Mouse (Mus musculus): ENCODE results near the gene Gpr183.

Gpr183 gene

DNA sequence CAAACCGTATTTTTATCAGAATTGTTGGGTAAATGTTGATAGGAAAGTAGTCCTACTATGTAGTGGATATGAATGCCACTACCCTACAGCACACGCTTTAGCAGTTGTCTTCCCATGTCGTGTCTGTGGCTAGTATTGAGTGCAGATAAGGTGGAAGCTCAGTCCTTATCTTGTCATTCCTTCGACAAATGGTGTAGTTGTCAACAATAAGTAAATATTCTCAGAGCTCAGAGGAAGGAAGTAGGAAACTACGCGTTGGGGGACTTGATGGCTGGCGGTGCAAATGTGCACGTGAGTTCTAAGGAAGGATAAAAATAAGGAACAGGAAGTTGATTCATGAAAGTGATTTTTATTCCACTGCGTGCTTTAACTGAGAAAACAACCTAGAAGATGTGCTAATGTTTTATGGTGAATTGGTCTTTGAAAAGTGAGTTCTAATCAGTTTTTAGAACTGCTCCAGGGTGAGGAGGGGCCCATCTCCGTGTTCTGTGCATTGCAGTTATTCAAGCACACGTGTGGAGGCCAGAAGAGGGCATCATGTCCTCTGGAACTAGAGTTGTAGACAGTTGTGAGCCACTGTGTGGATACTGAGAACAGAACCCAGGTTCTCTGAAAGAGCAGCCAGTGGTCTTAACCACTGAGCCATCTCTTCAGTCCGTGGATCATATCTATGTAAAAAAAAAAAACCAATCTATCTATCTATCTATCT, 35.6 kb downstream of the Gpr183 start:
- DNase-seq: no peak

DNA sequence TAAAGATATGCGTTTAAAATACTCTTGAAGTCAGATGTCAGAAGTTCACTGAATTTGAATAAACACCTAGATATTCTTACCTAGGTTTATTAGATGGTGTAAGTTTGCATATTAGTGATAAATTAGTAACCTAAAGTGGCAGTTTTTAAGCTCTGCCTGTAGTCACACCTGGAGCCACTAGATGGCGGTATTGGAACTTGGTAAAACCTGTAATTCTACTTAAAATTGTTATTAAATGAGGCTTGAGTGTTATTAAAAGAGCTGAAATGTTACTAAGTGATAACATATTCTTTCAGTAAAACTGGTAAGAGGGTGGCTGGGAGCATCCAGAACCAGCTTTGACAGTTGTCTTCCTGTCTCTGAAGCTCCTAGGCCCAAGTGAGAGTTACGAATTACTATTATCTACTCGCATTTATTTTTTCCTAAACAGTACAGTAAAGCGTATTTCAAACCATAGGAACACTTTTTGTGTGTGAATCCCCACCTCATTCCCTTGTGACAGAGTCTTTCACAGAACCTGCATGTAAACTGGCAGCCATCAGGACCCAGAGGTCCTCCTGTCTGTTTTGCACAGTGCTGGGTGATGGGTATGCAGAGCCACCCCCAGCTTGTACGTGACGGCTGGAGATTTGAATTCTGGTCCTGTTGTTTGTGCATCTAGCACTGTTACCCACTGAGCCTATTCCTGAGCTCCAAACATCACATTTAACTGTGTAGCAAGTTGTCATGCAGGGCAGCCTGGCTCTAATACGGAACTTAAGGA, 36.4 kb downstream of the Gpr183 start:
- DNase-seq: peak; percentile 67

DNA sequence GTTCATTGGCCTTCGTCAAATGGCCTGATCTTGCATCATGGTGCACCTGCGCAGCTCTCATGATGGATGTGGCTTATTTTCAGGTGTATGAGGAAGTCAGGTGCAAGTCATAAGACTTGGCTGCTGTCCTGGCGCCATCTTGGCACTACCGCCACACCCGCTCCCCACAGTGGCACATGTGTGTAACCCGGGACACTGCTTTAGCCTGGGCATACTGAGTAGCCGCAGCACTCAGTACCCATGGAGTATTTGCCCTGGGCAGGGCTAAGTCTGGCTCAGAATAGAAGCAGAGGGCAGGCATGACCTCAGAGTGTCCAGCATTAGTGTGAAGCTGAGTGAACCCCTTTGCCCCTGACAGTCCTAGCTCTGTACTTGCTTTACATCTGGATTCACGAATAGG, 37.5 kb downstream of the Gpr183 start:
- no peak for DNase-seq

DNA sequence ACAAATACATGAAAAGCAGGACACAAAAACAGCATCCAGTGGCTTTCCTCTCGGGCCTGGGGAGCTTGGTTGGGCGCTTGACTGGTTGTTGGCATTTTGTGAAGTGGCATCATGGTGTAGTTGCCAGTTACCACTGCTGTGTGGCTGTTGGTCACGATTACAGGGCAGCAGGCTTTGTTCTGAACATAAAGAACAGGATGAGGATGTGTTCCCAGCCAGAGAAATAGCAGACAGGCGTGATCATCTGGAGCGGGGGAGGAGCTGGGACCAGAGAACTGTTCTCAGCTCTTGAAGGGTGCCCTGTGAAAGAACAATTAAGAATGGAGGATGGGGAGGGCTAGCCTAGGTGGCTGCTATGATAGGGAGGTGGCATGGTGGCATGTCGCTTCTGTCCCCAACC, 38.1 kb downstream of the Gpr183 start:
- no peak for DNase-seq

DNA sequence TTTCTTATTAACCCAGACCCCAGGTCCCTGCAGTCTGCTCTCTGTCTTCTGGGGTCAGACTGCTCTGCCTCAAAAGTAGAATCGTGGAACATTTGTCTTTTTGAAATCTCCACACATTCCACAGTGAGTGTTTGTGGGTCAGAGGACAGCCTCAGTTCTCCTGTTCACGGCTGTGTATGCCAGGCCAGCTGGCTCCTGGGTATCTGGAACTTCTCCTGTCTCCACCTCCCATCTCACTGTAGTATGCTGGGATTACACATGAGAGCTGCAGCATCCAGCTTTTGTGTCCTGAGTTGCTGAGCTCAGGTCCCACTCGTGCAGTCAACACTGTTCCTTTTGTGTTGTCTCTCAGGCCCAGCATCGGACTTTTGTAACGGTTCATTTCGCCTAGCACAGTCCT, 40.1 kb downstream of the Gpr183 start:
- DNase-seq: no peak

DNA sequence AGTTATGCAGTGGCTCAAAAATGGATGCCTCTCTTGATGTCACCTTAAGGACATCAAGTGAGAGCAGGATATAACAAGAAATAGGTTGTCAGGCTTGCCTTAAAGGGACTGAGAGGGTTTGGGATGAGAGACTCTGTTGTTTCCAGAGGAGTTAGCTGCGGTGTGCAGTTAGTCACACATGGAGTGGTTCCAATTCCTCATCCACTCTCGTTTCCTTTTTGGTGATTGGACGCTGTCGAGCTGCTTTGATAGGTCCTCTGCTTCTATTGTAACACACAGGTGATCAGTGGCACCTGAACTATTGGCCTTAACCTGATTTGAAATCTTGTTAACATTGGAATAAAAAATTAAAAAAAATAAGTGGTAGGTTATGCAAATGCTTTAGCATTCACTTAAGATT, 42.3 kb downstream of the Gpr183 start:
- DNase-seq: no peak

DNA sequence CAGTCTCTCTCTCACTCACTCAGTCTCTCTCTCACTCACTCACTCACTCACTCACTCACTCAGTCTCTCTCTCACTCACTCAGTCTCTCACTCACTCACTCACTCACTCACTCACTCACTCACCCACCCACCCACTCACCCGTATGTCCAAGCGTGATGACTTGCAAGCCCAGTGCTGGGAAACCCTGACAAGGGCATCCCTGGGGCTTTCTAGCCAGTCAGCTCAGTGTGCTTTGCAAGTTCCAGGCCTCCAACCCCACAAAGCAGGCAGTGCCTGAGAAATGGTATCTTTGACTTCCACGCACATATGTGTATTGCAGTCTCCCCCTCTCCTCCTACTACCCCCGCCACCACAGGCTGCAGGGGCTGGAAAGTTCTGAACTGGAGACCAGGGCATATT, 43.0 kb downstream of the Gpr183 start:
- no peak for DNase-seq

DNA sequence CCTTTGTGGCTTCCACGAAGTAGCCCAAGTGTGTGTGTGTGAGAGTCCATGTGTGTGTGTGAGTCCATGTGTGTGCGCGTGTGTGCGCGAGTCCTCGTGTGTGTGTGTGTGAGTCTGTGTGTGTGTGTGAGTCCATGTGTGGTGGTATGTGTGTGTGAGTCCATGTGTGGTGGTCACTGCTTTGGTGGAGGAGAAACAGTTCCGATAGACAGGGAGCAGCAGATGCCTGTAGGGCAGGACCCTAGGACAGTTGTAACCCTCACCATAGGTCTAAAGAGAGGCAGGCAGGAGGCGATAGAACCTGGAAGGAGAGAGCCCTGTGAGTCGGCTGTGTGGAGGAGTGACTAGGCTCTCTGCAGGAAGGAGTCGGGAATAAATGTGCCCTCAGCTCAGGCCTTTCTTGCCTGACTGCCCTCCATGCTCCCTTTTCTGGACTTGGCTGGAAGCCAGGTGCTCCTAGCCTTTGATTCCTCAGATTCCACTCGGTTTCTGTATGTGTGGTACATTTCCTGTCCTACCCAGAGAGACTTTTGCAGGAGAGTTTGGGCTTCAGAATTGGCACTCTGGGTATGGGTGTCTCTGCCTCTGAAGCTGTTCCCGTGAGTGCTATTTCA, 44.4 kb downstream of the Gpr183 start:
- DNase-seq: peak; percentile 87

DNA sequence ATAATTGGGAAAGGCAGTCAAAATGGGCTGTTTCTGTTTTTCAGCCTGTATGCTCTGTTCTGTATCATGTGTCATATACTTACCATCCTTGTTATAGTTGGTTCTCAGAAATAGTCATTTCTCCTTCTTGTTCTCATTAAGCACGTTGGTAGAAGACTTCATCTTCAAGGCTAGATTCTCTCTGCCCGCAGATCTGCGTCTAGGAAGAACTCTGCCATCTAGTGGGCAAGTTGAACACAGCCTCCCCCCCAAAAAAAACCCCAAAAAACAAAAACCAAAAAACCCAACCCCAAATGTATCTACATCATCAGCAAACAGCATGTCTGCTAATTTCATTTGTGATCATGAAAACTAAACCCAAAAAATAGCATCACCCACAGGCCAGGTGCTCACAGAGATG, 45.2 kb downstream of the Gpr183 start:
- DNase-seq: no peak

DNA sequence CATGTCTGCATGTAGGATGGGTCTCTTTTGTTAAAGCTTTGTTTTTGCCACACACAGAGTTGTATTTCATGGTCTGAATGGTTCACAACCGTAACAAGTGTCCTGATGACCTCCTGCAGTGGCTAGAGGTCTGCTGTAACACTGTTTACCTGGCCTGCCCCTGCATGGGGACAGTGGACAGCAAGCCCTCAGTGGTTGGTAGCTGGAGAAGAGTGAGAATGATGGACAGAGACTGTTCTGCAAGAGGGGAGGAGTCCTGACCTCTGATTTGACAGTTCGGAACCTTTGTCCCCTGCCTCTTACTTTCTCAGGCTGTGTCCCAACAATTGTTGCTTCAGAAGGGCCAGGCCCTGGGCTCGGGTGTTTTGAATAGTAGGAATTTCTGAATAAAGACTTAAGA, 46.7 kb downstream of the Gpr183 start:
- DNase-seq: no peak

DNA sequence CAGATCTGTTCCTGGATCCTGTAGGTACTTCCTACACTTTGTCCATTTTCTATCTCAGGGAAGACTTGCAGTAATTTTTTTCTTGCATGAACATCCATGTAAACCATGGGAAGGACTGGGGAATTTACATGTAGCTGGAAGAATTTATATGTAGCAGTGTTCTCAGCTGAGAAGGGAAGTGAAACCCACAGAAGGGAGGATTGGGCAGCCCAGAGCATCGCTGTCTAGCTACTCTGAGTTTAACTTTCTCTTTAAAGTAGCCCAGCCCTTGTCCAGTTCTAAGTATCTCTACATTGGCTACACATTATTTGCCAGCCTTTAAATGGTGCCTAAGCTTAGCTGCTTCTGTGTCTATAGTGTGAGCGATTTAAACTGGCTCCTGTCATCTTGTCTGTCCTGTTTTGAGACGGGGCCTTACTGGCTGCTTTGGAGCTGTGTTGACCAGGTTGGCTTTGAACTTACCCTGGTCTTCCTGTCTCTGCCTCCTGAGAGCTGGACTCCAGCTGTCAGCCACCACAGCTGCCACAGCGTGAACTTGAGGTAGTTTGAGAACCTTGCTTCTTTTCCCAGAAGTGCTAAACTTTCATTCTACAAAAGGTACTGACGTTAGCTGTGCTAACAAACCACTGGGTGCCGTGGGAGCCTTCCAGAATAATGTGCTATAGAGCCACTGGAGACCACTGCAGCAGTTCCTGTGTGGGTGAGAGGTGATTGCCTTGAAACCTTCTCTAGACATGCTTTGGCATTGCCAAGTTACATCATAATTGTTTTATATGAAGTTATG, 48.5 kb downstream of the Gpr183 start:
- DNase-seq: no peak

DNA sequence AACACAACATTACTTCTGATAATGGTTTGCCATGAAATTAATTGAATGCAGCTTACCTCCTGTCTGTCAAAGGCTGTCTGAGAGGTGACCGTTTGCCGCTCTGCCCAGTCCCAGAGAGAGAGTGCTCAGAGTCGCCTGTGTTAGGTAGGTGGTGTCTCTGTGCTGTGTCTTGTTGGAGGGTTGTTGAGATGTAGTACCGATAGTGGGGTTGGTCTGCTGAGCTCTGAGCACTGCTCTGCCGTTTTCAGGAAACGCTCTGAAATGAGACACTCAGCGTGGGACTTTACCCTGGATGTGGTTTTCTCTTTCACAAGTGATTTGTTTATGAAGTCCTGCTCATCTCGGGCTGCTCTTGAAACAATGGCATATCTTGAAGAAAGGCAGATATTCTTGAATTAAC, 49.4 kb downstream of the Gpr183 start, which contains the start of gene Gpr18:
Gpr18 (minus strand) TSS at position 161 of the 400 bp plus-strand sequence.
- no peak for DNase-seq

DNA sequence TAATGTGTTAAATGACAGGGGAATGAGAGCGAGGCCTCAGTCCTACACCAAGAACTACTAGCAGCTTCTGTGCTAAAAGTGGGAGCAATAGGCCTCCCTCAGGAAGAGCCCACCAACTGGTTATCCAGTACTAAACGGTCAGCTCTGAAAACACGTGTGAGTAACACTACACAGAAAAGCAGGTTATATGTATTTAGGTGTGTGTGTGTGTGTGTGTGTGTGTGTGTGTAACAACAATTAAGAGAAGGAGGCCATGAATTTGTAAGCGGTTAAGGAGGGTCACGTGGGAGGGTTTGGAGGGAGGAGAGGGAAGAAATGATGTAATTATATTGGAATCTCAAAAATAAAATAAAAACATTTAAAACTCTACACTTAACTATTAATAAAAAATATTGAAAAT, 49.9 kb downstream of the Gpr183 start:
- no peak for DNase-seq

DNA sequence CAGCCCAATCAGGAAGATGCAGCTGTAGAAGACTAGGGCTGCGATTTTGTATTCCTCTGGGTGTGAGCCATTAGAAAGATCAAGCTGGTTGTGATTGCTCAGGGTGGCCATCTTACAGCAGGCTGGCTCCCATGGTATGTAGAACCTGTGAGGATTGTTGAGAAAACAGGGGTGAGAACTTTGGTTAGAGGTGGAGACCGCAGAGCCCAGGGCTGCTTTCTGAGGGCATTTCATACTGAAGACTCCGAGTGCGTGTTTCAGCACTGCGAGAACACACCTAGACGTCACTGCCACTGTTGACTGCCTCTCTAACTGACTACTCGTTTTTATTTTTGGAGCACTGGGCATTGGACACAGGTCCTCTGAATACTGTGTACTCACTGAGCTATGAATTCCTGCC, 52.5 kb downstream of the Gpr183 start:
- no peak for DNase-seq

DNA sequence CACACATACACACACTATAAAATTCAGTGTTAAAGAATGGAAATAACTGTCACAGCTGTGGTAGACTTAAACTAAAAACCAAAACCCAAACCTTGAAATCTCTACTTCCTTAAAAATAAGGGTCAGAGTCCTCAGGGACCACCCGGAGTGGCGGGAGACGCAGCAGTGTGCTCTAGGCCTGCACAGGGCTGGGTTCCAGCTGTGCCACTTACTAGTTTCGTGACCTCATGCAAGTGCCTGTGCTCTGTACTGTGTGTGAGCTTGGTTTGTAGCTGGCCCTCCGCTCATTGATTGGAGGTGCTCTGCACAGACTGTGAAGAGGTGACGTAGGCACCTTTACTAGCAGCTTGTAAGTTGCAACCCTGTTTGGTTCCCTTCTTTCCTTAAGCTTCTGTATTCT, 55.1 kb downstream of the Gpr183 start:
- DNase-seq: no peak

DNA sequence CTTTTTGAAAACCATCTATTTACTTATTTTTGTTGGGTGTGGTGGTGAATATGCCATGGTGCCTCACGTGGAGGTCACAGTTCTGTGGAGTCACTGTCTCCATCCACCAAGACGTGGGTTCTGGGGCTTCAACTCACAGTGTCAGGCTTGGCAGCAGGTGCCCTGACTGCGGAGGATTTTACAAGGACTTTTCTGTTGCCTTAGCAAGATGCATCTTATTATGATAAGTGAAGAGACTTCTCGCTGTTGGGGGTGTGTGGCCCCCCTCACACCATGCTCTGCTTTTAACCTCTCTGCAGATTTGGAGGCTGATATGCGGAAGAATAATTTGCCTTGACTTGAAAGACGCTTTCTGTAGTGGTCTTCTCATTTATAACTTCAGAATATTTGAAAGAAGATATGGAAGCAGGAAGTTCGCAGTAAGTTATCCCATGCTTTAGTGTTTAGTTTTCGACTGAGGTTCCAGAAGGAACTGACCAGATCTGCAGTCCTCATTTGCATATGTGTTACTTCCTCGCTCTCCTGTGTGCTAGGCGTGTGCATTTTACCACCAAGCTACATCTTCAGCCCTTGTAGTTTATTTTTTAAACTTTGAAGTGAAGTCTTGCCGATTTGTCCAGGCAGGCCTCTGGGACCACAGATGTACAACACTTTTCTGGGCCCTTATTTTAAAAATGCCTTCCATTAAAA, 57.9 kb downstream of the Gpr183 start:
- no peak for DNase-seq

DNA sequence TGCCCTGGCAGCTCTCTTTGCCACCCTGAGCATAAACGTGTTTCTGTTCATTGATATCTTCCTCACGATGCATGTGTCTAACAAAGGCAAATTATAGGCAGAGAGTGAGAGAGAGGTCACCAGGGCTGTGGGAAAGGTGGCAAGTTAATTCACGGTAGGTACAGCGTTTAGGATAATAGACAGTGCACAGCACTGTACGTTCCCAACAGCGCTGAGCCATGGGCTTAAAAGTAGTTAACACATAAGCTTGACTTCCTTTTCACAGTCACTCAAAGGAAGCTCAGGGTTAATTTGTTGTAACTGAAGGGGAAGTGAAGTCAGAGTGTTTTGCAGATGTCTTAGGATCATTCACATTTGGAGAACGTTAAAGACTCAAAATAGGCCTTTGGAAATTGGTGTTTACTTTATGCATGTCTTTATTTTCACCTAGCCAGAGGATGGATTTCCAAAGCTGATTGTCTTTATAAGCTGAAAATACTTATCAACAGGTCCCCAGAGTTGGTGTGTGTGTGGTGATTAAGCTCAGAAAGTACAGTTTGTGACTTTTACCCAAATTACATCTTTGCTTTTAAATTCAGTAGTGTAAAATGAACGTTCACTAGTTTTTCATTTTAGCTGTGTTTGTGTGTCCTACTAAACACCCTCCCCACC, 58.5 kb downstream of the Gpr183 start:
- DNase-seq: no peak

DNA sequence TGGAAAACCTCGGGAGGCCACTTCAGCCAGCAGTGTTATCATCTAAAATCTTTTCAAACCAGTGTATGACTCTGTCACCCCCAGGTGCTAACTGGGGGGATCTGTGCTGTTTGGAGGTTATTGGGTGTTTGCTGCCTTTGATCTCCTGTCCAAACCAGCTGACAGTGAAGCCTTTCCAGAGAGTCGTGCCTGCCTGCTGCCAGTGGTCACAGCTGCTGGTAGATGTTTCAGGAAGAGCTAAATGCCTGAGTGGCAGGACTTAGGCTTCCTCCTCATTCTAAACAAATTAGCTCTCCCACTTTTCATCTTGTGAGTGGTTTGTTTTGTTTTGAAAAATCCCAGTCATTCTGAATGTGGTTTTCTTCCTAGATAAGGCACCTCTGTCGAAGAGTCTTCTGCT, 60.2 kb downstream of the Gpr183 start:
- DNase-seq: no peak

DNA sequence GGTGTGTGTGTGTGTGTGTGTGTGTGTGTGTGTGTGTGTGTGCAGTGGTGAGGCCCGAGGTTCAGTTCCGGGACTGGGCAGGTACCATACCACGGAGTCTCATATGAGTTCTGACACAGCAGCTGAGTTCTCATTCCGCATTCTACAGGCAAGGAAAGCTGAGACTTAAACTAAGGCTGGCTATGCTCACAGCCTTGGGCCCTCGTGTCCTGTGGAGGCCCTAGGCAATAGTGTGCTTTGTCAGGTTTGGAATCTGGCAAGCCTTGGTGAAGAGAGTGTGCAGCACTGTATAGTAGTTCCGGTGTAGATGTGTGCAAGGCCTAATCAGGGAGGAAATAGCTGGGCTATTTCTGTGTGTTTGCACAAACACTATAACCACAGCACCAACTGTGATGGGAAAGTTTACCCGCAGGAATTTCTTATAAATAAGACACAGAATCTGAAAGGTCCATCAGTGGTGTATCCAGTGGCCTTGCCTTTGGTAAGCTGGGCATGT, 61.6 kb downstream of the Gpr183 start:
- no peak for DNase-seq

Measured in kidney, postnatal 14 days (tissue).